Mouse (Mus musculus) layer of hippocampus, adult 9-10 months (tissue): ENCODE data around the gene Mpv17.
A peak's percentile ranks its signal among the peaks of the same experiment; 100 is the strongest.

ENCODE experiments used
- DNase-seq: peaks from one replicate; pipeline ENCODE4 v3.0.0; 2022; ENCODE audit warnings: low spot score

Gene Mpv17

DNA sequence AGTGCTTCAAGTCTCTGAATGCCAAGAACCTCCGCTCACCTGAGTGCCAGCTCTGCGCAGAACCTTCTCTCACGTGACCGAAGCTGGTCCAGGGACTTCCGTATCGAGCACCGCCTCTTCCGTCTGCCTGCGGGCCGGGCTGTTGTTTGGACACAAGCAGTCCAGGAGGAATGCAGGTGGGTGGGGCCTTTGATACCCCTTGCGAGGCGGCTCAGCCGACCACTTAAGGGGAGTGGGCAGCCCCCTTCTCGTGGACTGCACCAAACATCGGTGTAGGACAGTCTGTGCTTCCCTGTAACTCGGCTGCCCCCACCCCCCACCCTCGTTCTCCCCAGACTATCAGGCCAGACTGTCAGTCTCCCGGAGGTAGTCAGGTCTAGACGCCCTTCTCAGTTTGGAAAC lies at the start of gene Mpv17:
Gene Mpv17, minus strand, starts transcription at position 100 of the 402 bp plus-strand sequence.
- DNase-seq = peak; percentile 66

DNA sequence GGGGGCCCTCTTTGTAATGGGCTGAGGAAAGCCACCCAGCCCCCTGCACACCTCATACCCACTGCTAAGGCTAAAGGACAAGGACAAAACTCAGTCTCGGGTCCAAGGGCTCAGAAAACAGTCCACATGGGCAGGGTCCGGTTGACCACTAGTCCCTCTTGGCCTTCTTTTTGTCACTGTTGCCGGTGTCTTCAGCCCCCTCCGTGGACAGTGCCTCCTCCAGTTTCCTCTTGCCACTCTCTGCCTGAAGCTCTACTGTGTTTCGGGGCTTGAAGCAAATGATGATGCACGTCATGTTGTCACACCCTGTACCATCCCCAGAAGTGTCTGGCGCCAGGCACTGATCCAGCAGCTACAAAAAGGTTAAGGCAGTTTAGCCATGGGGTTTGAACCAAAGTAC lies 48.9 kb upstream of the Mpv17 start:
- no peak for DNase-seq

DNA sequence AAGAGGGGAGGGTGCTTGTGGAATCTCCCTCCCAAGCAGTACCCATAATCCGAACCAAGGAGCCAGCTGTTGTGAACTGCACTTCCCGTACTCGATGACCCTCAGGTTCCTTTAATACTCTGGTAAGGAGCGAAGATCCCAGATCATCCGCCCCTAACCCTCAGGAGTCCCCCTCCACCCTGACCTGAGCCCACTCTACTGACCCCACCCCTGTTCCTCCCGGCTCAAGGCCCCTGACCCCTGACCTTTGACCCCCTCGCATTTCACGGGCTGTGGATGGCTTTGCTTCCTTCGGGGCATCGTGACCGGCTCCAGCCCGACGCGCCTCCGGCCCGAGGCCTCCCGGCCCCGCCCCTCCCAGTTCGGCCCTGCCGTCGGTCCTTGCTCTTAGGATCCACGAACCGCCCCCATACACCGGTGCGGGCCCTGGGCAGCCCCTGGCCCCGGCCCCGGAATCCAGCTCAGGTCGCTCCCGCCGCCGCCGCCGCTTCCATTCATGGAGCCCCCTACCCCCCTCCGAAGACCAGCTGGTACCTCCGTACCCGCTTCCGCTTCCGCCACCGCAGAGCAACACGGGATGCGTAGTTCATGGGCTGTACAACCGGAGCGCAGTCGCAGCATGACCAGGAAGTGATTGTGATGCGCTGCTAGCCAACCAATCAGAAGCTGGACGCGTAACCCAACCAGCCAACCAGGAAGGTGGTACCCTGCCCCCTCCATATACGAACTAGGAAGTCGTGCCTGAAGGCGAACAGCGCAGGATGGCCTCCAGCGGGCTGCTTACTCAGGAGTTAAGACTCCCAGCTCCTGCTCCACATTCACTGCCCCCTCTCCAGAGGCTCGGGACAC lies 47.9 kb upstream of the Mpv17 start, which contains the start of gene Zfp513:
Gene Zfp513, minus strand, starts transcription at position 562 of the 849 bp plus-strand sequence.
- peak; percentile 94 for DNase-seq

DNA sequence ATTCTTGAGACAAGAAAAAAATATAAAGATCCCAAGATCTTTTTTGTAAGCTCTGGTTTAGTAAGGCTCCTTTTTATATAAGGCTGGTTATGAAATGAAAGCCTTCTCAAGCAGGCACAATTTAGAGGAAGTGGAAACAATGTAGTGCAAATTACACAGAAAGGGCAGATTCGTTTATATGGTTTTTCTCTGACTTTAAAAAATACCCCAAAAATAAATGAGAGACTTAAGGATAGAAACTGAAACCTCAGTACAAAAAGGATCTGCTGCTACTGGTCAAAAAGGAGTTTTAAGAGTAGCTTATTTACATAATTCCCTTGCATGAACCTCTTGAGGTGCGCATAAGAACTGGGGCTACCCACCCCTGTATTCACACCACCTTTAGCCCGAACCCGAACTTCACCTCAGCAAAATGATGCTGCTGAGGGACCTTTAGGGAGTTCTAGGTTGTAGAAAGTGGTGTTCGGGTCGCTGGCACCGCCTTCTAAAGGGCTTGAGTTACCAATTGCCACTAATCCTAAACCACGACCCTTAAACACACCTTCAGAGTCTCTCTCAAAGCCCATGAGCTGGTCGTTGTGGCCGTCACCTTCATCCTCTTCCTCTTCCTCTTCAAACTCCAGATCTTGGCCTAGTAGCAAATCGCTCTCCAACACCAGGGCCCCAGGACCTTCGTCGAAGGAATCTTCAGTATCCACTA lies 47.1 kb upstream of the Mpv17 start:
- DNase-seq = no peak

DNA sequence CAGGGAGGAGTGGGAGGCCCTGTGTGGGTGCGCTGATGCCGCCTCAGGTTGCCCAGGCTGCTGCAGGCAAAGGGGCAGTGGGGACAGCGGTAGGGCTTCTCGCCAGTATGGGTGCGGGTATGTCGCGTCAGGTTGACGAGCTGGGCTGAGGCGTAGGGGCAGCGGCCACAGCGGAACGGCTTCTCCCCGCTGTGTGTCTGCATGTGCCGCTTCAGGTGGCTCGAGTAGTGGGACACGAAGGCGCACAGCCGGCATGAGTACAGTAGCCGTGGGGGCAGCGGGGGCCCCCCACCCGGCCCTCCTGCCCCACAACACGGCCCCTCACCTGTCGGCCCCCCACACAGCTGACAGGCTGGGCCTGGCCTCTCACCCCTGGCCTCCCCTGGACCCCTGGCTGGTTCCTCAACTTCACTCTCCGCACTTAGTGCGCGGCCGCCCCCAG lies 46.3 kb upstream of the Mpv17 start:
- DNase-seq = no peak

DNA sequence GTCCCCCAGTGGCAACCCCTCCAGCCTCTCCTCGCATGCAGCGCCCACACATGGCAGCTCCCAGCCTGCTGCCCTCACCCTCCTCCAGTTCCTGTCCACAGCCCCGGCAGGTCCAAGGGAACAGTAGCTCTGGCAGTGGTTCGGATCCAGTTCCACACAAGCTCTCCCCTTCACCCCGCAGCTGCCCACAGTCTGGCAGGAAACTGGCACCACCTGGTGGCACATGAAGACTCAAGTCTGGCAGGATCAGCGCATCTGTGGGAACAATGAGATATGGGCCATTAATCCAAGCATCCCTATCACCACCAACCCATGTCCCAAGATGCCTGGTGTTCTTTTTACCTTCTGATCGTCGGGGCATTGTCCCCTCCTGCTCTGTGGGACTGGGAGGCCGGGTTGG lies 45.8 kb upstream of the Mpv17 start:
- DNase-seq = no peak

DNA sequence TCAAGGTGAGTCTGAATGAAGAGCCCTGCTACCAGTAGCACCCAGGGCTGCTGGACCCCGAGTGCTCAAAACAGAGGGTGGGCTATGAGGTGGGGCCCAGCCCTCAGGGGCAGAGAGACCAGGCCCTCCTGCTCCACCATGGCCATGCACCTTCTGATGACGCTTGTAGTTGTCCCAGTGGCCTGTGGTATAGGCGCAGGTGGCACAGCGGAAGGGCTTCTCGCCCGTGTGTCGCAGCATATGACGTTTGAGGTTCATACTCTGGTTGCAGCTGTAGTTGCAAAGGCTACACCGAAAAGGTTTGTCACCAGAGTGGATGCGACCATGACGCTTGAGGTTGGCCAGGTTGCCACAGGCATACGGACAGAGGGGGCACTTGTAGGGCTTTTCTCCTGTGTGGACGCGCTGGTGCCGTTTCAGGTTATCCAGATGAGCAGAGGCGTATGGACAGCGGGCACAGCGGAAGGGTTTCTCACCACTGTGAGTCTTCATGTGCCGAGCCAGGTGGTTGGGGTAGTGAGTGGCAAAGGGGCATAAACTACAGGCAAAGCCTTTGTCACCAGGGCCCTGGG lies 45.4 kb upstream of the Mpv17 start:
- DNase-seq = no peak

DNA sequence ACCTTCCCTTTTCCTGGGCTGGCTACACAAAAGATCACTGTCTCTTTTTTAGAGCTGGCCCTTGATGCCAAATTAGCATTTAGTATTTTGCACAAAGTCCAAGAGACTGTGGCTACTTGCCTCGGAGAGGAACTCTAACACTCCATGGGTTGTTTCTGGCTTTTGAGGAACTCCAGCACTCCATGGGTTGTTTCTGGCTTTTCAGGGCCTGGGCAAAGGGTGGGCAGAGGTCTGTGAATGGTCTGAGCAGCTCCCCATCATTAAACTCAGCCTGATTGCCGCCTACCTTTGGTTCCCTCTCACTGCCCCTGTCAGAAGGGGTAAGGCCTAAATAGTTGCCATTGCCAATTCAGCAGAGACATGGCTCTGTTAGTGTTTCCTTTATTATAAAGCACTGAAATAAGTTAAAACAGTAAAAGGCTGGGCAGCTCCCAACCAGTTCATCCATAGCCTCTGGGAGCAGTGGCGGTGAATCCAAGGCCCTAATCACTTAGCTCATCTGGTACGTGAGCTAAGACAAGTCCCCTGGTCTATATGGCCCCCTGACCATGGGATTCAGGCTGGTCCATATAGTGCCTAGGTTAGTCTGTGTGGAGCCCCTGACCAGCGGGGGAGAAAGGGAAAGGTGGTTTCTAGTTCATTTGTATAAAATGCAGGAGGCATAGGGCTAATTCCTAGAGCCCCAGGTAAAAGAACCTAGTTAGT lies 44.7 kb upstream of the Mpv17 start:
- DNase-seq = no peak

DNA sequence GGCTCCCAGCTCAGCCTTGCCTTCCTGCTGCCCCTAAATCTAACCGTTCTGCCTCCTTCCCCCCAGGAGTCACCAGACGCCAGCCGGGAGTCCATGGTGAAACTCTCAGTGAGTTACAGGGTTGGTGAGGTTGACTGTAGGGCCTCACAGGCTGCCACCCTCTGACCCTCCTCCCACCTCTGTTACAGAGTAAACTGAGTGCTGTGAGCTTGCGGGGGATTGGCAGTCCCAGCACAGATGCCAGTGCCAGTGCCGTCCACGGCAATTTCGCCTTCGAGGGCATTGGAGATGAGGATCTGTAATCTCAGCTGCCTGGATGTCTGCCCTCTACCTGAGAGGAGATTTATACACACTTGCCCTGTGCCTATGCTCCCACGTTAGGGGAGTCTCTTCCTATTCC lies 44.1 kb upstream of the Mpv17 start:
- no peak for DNase-seq

DNA sequence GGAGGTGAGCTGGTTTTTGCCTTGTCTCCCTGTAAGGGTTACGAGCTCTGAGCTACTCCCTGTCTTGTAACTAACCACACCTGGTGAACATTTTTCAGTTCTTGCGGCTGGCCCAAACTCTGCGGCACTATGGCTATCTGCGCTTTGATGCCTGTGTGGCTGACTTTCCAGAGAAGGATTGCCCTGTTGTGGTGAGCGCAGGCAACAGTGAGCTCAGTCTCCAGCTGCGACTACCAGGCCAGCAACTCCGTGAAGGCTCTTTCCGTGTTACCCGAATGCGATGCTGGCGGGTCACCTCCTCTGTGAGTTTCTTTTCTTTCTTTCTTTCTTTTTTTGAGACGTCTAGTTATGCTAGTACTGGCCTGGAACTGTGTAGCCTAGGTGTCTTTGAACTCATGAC lies 43.0 kb upstream of the Mpv17 start:
- DNase-seq = no peak

DNA sequence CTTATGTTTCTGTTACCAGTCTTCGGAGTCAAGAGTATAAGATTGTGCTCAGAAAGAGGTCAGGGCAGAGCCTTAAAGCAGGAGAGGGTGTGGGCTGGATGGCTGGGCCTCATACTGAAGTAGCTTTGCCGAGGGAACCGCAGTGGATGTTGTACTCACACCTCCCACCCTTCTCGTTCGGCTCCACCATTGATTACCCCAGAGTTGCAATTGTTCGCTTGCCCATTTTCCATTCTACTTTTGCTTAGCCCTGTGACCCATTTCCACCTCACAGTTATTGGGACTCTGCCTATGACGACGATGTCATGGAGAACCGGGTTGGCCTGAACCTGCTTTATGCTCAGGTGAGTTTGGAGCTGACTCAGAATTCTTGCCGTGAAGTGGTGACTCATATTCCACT lies 42.2 kb upstream of the Mpv17 start:
- no peak for DNase-seq

DNA sequence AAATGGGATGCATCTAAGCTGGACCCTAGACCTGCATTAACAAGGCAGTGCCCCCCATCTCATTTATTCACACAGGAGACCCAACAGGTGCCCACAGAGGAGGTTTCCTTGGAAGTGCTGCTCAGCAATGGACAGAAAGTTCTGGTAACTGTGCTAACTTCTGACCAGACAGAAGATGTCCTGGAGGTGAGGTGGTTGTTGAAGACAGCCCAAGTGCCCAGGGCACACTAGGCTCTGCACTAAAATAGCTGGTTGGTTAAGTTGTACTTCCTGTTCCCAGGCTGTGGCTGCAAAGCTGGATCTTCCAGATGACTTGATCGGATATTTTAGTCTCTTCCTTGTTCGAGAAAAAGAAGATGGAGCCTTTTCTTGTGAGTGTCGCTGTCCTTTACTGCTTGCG lies 41.6 kb upstream of the Mpv17 start:
- DNase-seq = no peak

DNA sequence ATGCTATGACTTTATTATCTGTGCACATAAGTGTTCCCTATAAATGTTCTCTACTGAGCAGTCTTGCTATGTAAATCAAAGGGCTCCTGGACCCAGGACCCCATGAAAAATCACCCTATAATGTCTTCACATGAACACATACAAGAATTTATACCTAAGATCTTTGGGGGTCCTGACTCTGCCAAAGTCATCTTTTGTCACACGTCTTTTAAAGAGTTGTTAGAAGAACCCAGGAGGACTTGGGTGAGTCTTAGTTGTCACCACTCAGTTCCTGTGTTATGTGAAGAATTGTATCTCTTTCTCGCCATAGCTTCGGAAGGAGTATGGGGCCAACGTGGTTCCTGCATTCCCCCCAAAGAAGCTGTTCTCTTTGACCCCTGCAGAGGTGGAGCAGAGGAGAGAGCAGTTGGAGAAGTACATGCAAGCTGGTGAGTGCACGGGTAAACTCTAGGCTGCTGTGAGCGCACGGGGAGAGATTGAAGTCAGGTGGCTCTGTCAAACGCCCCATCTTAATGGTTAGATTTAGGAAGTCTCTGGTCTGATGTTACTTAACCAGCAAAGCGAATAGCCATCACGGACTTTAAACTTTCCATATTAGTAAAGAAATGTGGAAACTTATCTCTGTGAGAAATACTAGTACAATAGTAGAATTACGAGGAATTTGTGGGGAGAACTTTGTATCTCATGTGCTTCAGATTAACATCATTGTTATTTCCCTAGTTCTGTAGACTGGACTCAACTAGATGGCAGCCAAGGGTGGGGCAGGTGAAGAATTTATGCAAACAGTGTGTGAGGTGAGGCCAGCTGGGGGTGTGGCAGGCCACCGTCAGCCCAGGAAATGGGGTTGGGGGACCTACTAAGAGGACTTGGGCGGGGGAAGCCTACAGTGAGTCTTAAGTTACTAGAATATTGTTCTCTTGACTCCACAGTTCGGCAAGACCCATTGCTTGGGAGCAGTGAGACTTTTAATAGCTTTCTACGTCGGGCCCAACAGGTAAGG lies 40.7 kb upstream of the Mpv17 start:
- DNase-seq = no peak

DNA sequence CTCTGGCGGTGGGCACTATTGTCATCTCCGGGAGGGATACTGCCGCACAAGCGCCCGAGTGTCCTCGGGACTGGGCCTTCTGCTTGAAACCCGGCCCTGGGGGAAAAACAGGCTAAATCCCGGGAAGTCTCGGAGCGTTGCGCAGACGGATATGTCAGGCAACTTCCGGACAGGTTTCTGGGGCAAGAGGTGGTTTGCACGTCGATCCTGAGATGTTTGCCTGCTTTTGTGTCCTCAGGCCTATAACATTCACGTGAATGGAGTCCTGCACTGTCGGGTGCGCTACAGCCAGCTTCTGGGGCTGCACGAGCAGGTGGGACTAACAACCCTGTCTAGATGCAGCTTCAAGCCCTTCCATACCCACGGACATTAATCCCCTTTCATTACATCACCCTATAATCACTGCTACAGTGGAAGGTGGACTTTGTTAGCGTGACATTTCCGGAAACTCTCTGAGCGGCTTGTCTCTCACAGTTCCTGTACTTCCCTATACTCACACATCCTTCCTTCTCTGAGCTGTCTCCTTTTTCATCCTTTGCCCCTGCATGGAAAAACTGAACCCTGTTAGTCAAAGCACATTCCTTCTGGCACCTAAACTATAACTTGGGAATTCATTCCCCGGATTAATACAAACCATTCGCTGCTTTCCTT lies 39.7 kb upstream of the Mpv17 start:
- no peak for DNase-seq

DNA sequence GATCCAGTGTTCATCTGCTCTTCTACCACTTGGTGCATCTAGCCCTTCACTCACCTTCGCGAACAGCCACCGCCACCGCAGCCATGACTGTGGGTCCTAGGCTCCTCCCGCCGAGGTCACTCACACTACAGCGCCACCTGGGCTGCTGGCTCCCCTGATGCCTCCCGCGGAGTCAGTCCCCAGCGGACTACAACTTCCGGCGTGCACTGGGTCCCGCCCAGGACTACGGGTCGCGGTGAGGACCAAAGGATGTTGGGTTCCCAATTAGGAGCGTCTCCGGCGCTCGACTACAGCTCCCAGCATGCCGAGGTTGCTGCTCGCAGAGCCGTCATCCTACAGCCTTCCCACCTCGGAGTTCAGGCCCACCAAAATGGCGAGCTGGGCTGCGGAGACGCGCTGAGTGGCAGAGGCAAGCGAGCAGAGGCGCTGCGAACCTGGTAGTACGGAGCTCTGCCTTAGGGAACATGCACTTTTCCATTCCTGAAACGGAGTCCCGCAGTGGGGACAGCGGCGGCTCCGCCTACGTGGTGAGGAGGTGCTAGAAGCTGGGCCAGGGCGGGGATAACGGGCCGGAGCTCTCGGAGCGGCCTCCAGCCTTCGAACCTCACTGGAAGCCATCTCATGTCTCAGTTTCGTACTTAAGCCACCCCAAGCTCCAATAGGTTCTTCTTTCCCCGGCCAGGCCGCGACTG lies 39.0 kb upstream of the Mpv17 start, which contains the start of the genes Snx17 and Eif2b4:
Gene Snx17, plus strand, starts transcription at position 289 of the 692 bp plus-strand sequence.
Gene Eif2b4, minus strand, starts transcription at position 492 of the 692 bp plus-strand sequence.
- peak; percentile 97 for DNase-seq

DNA sequence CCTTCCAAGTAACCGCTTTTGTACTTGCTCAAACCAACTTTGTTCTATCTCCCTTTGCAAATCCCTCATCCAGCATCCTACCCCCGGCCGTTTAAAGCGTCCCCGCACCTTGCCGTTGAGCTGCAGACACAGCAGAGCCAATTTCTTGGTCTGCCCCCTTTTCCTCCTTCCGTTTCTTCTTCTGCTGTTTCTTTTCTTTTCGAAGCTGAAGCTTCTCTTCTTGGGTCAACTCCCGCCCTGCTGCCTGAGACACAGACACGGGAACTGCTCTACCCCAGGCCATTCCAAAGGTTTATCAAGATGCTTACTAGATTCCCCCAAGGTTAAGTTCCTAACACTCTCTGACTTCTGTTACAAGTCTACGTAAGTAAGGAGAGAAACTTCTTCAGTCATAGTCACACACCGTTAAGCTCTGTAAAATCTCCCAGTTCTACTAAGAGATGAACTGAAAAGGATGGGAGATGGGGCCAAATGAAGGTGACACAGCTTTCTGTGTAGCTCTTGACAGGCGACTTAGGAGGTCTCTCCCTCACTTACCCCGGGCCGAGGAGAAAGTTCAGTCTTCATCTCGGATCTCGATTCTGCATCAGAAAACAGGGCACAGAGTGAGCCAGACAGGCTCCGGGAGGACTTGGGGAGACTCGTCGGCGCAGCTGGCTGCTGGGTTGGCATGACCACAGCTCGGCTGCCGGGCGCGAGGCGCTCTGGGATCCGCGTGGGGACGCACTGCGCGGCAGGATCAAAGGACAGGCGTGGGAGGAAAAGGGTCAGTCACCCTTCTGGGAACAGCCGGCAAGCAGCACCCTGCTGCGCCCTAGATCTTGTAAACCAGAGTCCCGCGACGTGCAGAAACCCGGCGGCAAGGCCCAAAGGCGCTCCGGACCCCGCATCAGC lies 38.2 kb upstream of the Mpv17 start:
- no peak for DNase-seq

DNA sequence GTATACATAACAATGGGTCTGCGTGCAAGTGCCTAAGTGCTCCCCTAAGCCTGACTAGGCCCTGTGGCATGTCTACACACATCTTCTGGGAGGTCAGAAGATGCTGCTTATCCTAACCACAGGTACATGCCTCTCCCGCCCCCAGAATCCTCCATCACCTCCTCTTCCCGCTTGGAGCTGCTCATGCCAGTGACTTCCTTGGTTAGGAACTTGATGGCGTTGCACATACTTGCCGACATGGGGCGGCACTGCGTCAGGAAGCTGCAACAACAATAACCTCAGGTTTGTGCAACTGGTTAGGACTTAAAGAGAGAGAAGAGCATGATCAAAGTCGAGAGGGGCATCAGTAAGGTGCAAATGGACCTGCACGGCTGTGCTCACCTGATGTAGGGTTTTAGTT lies 36.1 kb upstream of the Mpv17 start:
- DNase-seq = no peak

DNA sequence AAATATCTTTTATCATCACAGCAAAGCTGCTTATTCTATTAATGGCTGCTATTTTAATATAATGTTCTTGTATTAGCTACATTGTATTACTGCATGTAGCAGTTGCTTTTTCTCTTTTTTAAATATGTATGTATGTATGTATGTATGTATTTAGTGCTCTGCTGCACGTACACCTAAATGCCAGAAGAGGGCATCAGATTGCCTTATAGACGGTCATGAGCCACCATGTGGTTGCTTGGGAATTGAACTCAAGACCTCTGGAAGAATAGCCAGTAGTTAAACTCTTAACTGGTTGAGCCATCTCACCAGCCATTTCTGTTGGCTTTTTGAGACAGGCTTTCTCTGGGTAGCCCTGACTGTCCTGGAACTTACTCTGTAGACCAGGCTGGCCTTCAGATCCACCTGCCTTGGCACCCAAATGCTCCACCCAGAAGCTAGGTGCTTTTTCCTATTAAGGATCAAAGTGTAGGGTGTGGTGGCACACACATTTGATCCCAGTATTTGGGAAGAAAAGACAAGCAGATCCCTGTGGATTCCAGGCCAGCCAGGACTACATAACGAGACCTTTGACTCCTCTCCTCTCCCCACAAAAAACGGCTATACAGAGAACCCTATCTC lies 34.3 kb upstream of the Mpv17 start:
- DNase-seq = no peak
